Mouse (Mus musculus) brain, embryonic 14.5 days (tissue): ENCODE measurements around the gene Mapk11. TPM values are rescaled to one million over a fixed set of nuclear protein-coding genes. Genes with fewer than 3 reads are reported as not detected.

Experiments used
- DNase-seq: peaks from one replicate; pipeline ENCODE4 v3.0.0-alpha.2; 2011; ENCODE audit warnings: low read depth
- CTCF ChIP-seq: fragments of 200-500 bp; IDR thresholded peaks from 2 replicates; pipeline ENCODE4 v1.5.1; 2012; ENCODE audit warnings: inconsistent platforms, mild to moderate bottlenecking, moderate library complexity, borderline replicate concordance; ENCODE audit not compliant: insufficient read depth, insufficient read length; ENCODE audit errors: extremely low read depth
- POLR2A ChIP-seq: fragments of 200-500 bp; IDR thresholded peaks from 2 replicates; pipeline ENCODE4 v1.6.1; 2012; ENCODE audit warnings: mild to moderate bottlenecking, inconsistent platforms, borderline replicate concordance; ENCODE audit not compliant: poor library complexity, insufficient read depth, insufficient read length, severe bottlenecking; ENCODE audit errors: extremely low read depth
- polyA plus RNA-seq: library from polyadenylated mRNA; depleted of rRNA; stranded (reverse); fragments of >200 nt; gene quantifications from 2 replicates; pipeline ENCODE4 v1.2.3, GENCODE M21; 2012

The Mapk11 gene
- polyA plus RNA-seq, 1 experiment: 61.9 TPM

DNA sequence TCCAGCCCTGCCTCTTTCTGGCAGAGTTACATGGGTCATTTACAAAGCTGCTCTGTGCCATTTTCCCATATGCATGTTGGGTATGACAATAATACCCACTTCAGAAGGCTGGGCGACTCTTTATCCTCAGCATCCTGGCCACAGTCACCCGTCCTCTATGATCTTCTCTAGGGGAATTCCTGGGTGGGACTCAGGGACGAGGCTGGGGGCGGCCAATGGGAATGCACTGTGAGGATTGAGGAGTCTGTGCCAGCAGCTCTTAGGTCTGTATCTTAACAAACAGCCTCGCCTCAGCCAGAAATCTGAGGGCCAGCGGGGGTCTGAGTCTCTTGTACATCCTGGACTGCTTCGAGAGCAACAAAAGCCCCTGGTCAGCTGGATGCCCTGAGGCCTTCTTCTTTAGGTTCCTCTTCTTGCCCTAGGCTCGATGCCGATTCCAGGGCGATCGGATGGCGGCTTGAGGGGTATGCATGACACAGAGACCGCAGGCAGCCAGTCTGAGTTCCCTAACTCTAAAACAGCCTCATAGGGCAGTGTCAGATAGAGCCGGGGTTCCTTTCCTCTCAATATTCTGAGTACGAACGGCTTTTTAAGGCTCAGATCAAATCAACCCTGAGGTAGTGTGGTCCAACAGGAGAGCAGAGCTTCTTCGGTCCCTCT, 23.0 kb upstream of the Mapk11 start:
- no peak for DNase-seq

DNA sequence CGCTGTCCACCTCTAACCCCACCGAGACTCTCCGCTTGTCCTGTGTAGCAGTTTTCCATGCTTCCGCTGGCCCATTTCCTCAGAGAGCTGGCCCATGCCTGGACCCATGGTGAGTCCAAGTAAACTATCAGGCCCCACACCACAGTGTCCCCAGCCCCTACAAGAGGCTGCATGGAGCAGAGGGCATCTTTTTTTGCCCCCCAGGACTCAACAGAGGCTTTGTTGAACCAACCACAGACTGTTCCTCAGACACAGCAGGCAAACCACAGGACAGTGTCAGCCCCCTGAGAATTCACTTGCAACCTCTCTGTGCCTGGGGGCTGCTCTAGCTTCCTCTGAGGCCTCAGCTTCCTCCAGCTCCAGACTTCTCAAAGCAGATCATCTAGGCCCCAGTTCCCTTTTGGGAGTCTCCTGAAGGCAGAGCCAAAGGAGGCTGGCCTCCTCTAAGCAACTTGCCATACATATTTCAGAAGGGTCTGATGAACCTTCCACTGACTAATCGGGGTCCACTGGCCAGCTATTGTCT, 22.2 kb upstream of the Mapk11 start:
- no peak for DNase-seq
- no peak for TF ChIP-seq CTCF
- TF ChIP-seq POLR2A: no peak

More for the DNA sequence above, 23.0 kb upstream of the Mapk11 start:
- TF ChIP-seq CTCF (no peak), POLR2A (no peak)

GRCm38 (mm10) chr15:89170102-89170501, 20.7 kb upstream of the Mapk11 start:
- TF ChIP-seq CTCF (no peak), POLR2A (no peak)
- DNase-seq: no peak

- TF ChIP-seq CTCF (no peak), POLR2A (no peak)
- DNase-seq: peak; percentile 93
Measured at GRCm38 (mm10) chr15:89169431-89169830, 20.0 kb upstream of the Mapk11 start.

GRCm38 (mm10) chr15:89168922-89169321, 19.5 kb upstream of the Mapk11 start:
- TF ChIP-seq POLR2A (no peak), CTCF (no peak)
- DNase-seq: no peak

- no peak for TF ChIP-seq CTCF
- TF ChIP-seq POLR2A: no peak
- no peak for DNase-seq
Measured at GRCm38 (mm10) chr15:89165478-89165877, 16.1 kb upstream of the Mapk11 start.

- TF ChIP-seq CTCF (no peak), POLR2A (no peak)
- no peak for DNase-seq
Measured at GRCm38 (mm10) chr15:89161397-89161796, 12.0 kb upstream of the Mapk11 start.

GRCm38 (mm10) chr15:89158516-89158915, 9.1 kb upstream of the Mapk11 start:
- no peak for DNase-seq
- no peak for TF ChIP-seq CTCF
- no peak for TF ChIP-seq POLR2A

DNA sequence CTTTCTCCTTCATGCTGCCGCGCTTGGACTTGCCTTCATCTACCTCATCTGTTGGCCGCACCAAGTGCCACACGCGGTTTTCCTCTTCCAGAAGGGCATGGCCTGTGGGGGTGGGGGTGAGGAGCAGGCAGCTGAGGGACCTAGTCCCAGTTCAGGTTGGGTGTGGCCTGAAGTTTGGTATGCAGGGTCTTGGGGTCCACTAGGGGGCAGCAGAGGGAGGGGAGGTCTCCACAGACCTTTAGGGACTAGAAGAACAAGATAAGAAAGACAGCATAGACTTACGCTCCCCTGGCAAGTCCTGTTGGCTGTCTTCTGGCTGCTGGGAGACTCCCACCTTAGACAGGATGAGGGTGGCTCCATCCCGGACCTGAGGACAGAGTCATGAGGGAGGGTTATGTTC, 8.5 kb upstream of the Mapk11 start:
- TF ChIP-seq POLR2A (no peak), CTCF (peak; percentile 86)
- peak; percentile 89 for DNase-seq

DNA sequence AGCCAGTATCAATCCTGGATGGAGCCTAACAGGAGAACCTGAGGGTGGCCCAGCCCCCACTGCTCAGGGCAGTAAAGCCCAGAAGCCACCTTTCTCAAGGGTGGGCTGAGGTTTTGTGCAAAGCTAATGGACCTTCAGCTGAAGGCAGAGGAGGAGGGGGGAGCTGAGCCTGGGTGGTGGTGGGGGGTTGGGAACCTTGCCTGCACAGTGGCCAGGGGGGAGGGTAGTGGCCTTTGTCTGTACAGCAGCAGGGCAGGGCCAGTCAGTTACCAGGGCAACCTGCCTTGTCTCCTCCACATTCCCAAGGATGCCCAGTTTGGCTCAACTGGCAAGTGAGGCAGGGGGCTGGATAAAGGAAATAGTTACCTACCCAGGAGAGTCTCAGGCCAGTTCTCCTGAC, 2.9 kb upstream of the Mapk11 start:
- DNase-seq: peak; percentile 85
- TF ChIP-seq CTCF (no peak), POLR2A (no peak)

DNA sequence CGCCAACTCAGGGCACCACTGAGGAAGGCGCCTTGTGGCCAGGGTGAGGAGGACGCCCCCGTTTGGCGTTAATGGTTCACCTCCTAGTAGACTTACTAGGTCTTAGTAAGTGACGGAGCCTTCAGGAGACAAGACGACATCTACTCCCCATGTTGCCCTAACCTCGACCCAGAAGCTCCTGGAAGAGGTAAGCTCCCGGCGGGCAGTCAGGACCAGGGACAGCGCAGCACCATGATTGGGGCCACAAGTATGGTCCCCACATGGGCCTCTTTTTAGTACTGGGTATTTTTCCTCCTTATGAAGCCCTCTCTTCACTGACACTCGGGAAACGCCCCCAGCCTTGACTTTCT, 588 bp upstream of the Mapk11 start:
- DNase-seq: no peak
- TF ChIP-seq POLR2A: no peak; the same call in 1 of the 2 replicates
- no peak for TF ChIP-seq CTCF
